Mouse (Mus musculus): ENCODE measurements around the gene Tnfaip8l1. TPM values are rescaled to one million over a fixed set of nuclear protein-coding genes. Genes with fewer than 3 reads are reported as not detected.
A peak's percentile ranks its signal among the peaks of the same experiment; 100 is the strongest.

Gene Tnfaip8l1
- total RNA-seq, 2 experiments from 2014 or later: 3.5 to 5.1 TPM

- intact Hi-C loops (cut with DNase I): no loop called here
Observed at GRCm38 (mm10) chr17:56212676-56213075, 50.4 kb downstream of the Tnfaip8l1 start.

GRCm38 (mm10) chr17:56214229-56214628 lies 52.0 kb downstream of the Tnfaip8l1 start:
- intact Hi-C loops (cut with DNase I): no loop called here
- no peak for DNase-seq

More at GRCm38 (mm10) chr17:56212676-56213075, 50.4 kb downstream of the Tnfaip8l1 start:
- no peak for DNase-seq

GRCm38 (mm10) chr17:56217670-56218069 lies 55.4 kb downstream of the Tnfaip8l1 start:
- no peak for DNase-seq
- intact Hi-C loops (cut with DNase I): loop anchor here (2.0 kb wide), 1 partner anchor 35 kb away; no protein-coding TSS in a partner anchor

GRCm38 (mm10) chr17:56218377-56219191 lies 56.3 kb downstream of the Tnfaip8l1 start, which contains the start of gene Dpp9:
Gene Dpp9, minus strand, starts transcription at chr17:56218905.
- peak; percentile 88 for DNase-seq
- intact Hi-C loops (cut with DNase I): loop anchor here (2.0 kb wide), 1 partner anchor 34 kb away; no protein-coding TSS in a partner anchor

GRCm38 (mm10) chr17:56219251-56219650 lies 57.0 kb downstream of the Tnfaip8l1 start:
- intact Hi-C loops (cut with DNase I): loop anchor here (2.0 kb wide), 1 partner anchor 34 kb away; no protein-coding TSS in a partner anchor
- no peak for DNase-seq

GRCm38 (mm10) chr17:56219805-56220204 lies 57.5 kb downstream of the Tnfaip8l1 start:
- intact Hi-C loops (cut with DNase I): loop anchor here (2.0 kb wide), 1 partner anchor 33 kb away; no protein-coding TSS in a partner anchor
- peak; percentile 78 to 79 for DNase-seq

Small RNA genes within 50 kb of the gene (microRNA-seq; reads per million reads assigned to microRNA genes)
- gene Gm44397: 0 reads per million in 2 experiments

Other genes with a start within 250 kb of the Tnfaip8l1 start
- 1 to 10 TPM; 3.3 to 4.1 TPM for gene Zfp119b, start 213.0 kb upstream of the Tnfaip8l1 start, total RNA-seq (2021)
- gene Ebi3, start 209.8 kb upstream of the Tnfaip8l1 start, total RNA-seq (2021): under 1 TPM; 0.63 to 0.81 TPM
- gene Yju2, start 203.4 kb upstream of the Tnfaip8l1 start, total RNA-seq (2021): 10 to 100 TPM; 10.8 to 12.6 TPM
- gene Shd, start 192.0 kb upstream of the Tnfaip8l1 start, total RNA-seq (2021): 1 to 10 TPM; 1.3 to 3.1 TPM
- gene Fsd1, start 176.0 kb upstream of the Tnfaip8l1 start, total RNA-seq (2021): under 1 TPM in 1 of 2 experiments, not detected in 1; 0.74 TPM
- 10 to 100 TPM; 15.9 to 17.9 TPM for gene Stap2, start 156.9 kb upstream of the Tnfaip8l1 start, total RNA-seq (2021)
- 10 to 100 TPM; 44.1 to 49.9 TPM for gene Mpnd, start 156.8 kb upstream of the Tnfaip8l1 start, total RNA-seq (2021)
- gene Sh3gl1, start 125.8 kb upstream of the Tnfaip8l1 start, total RNA-seq (2021): 10 to 100 TPM; 23.0 to 24.1 TPM
- 1 to 10 TPM; 2.6 to 3.4 TPM for gene Chaf1a, start 122.0 kb upstream of the Tnfaip8l1 start, total RNA-seq (2021)
- gene Ubxn6, start 87.4 kb upstream of the Tnfaip8l1 start, total RNA-seq (2021): 10 to 100 TPM; 46.9 to 50.5 TPM
- gene Hdgfl2, start 82.8 kb upstream of the Tnfaip8l1 start, total RNA-seq (2021): 10 to 100 TPM; 37.3 to 39.8 TPM
- gene Plin4, start 52.7 kb upstream of the Tnfaip8l1 start, total RNA-seq (2021): 100 to 1,000 TPM; 125 to 147 TPM
- gene Plin5, start 44.9 kb upstream of the Tnfaip8l1 start, total RNA-seq (2021): 100 to 1,000 TPM; 154 to 166 TPM
- gene Lrg1, start 40.5 kb upstream of the Tnfaip8l1 start, total RNA-seq (2021): 10 to 100 TPM; 36.7 to 45.8 TPM
- 10 to 100 TPM; 14.5 to 14.7 TPM for gene Sema6b, start 22.1 kb upstream of the Tnfaip8l1 start, total RNA-seq (2021)
- gene Mydgf, start 21.4 kb downstream of the Tnfaip8l1 start, total RNA-seq (2021): 10 to 100 TPM; 33.2 to 34.6 TPM
- 10 to 100 TPM; 32.8 to 36.6 TPM for gene Dpp9, start 56.4 kb downstream of the Tnfaip8l1 start, total RNA-seq (2021)
- gene Fem1a, start 94.3 kb downstream of the Tnfaip8l1 start, total RNA-seq (2021): 10 to 100 TPM; 90.4 to 94.6 TPM
- 10 to 100 TPM in 1 of 2 experiments, 1 to 10 TPM in 1; 9.5 to 11.4 TPM for gene Ticam1, start 114.3 kb downstream of the Tnfaip8l1 start, total RNA-seq (2021)
- 100 to 1,000 TPM; 115 to 133 TPM for gene Plin3, start 130.4 kb downstream of the Tnfaip8l1 start, total RNA-seq (2021)
- under 1 TPM in 1 of 2 experiments, not detected in 1; 0.36 TPM for gene Arrdc5, start 137.8 kb downstream of the Tnfaip8l1 start, total RNA-seq (2021)
- 10 to 100 TPM in 1 of 2 experiments, 1 to 10 TPM in 1; 4.8 to 12.2 TPM for gene Uhrf1, start 140.8 kb downstream of the Tnfaip8l1 start, total RNA-seq (2021)
- 10 to 100 TPM; 44.3 to 44.9 TPM for gene Kdm4b, start 163.6 kb downstream of the Tnfaip8l1 start, total RNA-seq (2021)